Mouse (Mus musculus) E14TG2a.4 (cell line): ENCODE results near the gene Alk.

Source experiments
- H3K27me3 ChIP-seq: 2 replicates; pipeline ENCODE4 v1.6.1; 2014; ENCODE audit warnings: low read length, control low read depth; ENCODE audit not compliant: insufficient read depth
- H3K36me3 ChIP-seq: 2 replicates; pipeline ENCODE4 v1.6.1; 2014; ENCODE audit warnings: low read length, control low read depth; ENCODE audit not compliant: insufficient read depth
- H3K4me1 ChIP-seq: replicated peaks from 2 replicates; pipeline ENCODE4 v1.6.1; 2014; ENCODE audit warnings: low read depth, low read length, control low read depth
- H3K4me3 ChIP-seq: replicated peaks from 2 replicates; pipeline ENCODE4 v1.5.1; 2014; ENCODE audit warnings: mild to moderate bottlenecking, low read length
- H3K9me3 ChIP-seq: 2 replicates; pipeline ENCODE4 v1.6.1; 2014; ENCODE audit warnings: low read length, control low read depth
- CTCF ChIP-seq: conservative IDR thresholded peaks from 2 replicates; pipeline ENCODE4 v1.5.1; 2014; ENCODE audit warnings: low read length
- NANOG ChIP-seq: IDR thresholded peaks from 2 replicates; pipeline ENCODE4 v1.6.1; 2014; ENCODE audit warnings: borderline replicate concordance, low read length, mixed read lengths
- POU5F1 ChIP-seq: IDR thresholded peaks from 2 replicates; pipeline ENCODE4 v1.6.1; 2014; ENCODE audit warnings: low read length, borderline replicate concordance

Gene Alk

DNA sequence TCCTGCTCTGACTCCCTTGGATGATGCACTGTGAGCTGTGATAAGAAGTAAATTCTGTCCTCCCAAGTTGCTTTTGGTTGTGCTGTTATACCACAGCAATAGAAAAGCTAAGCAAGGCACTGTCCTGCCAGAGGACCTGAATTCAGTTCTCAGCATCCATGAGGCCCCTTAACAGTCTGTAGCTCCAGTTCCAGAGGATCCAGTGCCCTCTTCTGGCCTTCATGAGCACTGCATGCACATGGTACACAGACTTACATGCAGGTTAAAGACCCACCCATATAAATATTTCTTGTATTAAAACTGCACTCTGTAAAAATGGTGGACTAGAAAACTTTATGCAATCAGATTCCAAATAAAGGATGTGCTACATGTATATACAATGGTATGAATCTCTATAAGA, 326.1 kb downstream of the Alk start:
- no peak overlapping the region for H3K4me3 ChIP-seq
- no peaks in the 10 kb centered on the region for H3K36me3 ChIP-seq
- no peaks in the 10 kb centered on the region for H3K27me3 ChIP-seq
- no peaks in the 10 kb centered on the region; the same call in 1 of the 2 replicates for H3K9me3 ChIP-seq
- TF ChIP-seq POU5F1 (no peak), CTCF (peak; percentile 47)
- H3K4me1 ChIP-seq: no peaks in the 10 kb centered on the region

DNA sequence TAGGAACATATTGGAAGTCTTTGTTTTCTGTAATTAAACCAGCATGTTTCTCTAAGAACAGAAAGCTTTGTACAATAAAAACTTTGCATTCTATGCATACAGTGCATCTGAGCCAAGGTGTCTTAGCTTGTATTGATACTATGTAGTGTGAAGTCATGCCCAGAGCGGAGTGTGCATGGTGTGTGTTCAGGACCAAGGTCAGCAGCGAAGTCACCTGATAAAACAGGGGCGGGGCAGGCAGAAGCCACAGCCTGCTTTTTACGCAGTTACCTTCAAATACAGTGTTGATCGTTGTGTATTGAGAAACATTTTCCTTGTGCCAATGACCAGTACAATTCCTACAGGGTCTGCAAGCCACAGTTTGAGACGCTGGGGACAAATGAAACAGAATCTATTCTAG, 327.6 kb downstream of the Alk start:
- TF ChIP-seq NANOG (no peak), CTCF (no peak), POU5F1 (no peak)
- H3K9me3 ChIP-seq: no peaks in the 10 kb centered on the region; the same call in 1 of the 2 replicates
- H3K4me3 ChIP-seq: no peak overlapping the region
- no peaks in the 10 kb centered on the region for H3K4me1 ChIP-seq
- H3K27me3 ChIP-seq: no peaks in the 10 kb centered on the region
- H3K36me3 ChIP-seq: no peaks in the 10 kb centered on the region

DNA sequence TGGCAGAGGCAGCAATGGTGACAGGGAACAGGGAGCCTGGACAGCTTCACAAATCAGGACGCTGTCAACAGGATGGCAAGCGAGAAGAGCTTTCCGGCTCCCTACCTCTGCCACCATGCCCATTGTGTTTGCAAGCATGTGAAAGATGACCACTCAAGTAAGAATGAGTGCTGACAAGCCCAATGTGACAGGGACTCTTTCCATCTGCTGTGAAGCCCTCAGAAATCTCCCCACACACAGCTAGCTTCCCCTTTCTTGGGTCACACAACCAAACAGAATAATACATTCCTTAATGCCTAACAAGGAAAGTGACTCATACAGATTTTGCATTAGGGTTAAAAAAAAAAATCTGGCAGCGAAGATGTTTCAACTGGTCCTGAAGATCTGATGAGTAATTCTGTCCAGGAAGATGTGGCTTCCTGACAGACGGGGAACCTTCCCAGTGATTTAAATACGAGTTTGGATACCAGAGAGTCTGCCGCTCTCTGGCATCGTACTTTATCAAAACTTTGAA, 329.0 kb downstream of the Alk start:
- no peak overlapping the region for H3K4me3 ChIP-seq
- no peaks in the 10 kb centered on the region for H3K27me3 ChIP-seq
- no peak for TF ChIP-seq CTCF
- H3K9me3 ChIP-seq: no peaks in the 10 kb centered on the region; the same call in 1 of the 2 replicates
- no peaks in the 10 kb centered on the region for H3K36me3 ChIP-seq
- H3K4me1 ChIP-seq: no peaks in the 10 kb centered on the region

DNA sequence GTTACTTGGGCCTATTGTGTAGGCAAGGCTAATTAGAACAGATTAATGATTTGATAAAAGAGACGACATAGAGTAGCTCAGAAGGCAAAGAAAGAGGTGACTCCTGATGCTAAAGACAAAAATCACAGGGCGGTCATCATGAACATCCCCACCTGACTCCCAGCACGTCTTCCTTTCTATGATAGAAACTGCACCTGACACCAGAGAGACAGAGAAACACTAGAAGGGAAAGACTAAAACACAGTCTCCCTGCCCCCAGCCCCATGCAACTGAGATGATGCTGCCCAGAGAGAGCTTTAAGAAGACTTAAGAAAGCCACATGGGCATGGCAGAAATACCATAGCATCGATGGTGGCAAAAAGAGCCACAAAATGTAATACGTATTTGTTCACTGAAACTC, 330.2 kb downstream of the Alk start:
- TF ChIP-seq CTCF (no peak), NANOG (no peak), POU5F1 (no peak)
- H3K36me3 ChIP-seq: no peaks in the 10 kb centered on the region
- H3K9me3 ChIP-seq: no peaks in the 10 kb centered on the region; the same call in 1 of the 2 replicates
- no peaks in the 10 kb centered on the region for H3K4me1 ChIP-seq
- H3K27me3 ChIP-seq: no peaks in the 10 kb centered on the region
- no peak overlapping the region for H3K4me3 ChIP-seq

DNA sequence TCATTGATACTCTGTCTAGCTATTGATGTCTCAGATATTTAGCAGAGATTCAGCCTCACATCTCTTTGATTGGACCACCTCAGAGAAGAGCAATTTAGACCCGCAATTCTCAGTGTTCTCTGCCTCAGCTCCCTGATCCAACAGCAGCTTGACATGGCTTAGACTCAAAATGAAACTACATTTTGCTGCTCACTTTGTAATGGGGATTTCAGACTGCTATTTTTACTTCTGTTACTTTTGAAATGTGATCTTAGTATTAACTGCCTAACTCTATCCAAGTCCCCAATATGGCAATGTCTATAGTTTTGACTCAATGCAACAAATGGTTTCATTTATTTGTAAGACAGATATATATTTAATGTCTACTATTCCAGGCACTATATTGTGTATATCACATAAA, 332.8 kb downstream of the Alk start:
- H3K4me1 ChIP-seq: no peaks in the 10 kb centered on the region
- no peaks in the 10 kb centered on the region for H3K9me3 ChIP-seq
- no peak overlapping the region for H3K4me3 ChIP-seq
- no peaks in the 10 kb centered on the region for H3K36me3 ChIP-seq
- no peaks in the 10 kb centered on the region for H3K27me3 ChIP-seq
- no peak for TF ChIP-seq CTCF
- TF ChIP-seq POU5F1: no peak
- no peak for TF ChIP-seq NANOG

DNA sequence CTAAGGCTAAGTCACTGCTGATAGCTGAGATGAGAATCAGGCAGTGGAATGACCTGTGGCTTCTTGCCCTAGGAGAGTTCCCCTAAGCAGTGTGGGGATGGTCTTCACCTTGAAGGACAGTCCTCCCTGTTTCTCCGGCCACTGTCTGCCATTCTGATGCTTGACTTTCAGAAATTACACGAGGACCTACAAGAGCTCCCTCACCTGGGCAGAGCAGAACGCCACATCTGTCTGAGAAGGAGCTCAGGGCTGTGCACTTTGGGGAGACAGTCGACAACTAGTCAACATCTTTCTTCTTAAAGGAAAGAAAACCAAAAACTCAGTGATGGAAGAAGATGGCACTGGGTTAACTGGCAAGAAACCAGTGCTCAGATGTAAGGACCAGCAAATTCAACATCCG, 335.9 kb downstream of the Alk start:
- Histone ChIP-seq H3K9me3 (no peaks in the 10 kb centered on the region), H3K4me1 (no peaks in the 10 kb centered on the region)
- TF ChIP-seq NANOG (no peak), POU5F1 (no peak), CTCF (no peak)

DNA sequence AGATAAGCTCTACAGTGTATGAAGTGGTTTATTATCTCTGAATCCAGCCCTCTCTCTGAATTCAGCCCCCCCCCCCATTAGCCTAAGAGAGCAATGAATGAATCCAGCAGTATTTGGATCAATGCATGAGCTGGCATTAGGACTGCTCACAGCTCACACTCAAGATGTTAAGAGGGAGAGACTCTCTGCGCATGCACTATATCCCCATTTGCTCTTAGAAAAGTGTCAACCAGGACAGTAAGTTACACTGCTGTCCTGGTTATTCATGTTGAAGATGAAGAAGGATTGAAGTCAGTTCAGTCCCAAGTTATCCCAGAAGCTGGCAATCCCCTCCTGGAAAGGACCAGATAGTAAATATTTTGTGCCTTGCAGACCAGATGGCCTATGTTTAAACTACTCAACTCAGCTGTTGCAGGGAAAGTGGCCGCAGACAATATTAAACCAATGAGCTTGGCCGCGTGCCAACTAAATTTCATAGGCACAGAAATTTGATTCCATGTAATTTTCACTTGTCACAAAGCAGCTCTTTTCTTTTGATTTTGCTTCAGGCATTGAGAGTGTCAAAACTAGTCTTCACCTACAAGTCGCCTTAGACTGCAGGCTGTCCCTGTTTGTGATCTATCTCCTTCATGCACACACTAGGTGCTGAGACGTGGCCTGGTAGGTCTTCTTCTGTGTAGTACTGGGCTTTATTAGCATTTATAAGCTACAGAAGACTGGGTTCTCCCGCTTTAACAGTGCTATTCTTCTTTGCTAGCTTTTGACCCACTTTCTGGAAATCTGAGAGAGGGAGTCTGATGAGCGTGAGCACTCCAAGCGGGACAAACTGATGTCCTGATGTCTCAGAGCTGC, 339.0 kb downstream of the Alk start:
- TF ChIP-seq POU5F1: no peak
- TF ChIP-seq NANOG: no peak
- TF ChIP-seq CTCF: no peak
- H3K9me3 ChIP-seq: no peaks in the 10 kb centered on the region
- H3K4me1 ChIP-seq: no peaks in the 10 kb centered on the region
- no peak overlapping the region for H3K4me3 ChIP-seq
- no peaks in the 10 kb centered on the region for H3K27me3 ChIP-seq
- no peaks in the 10 kb centered on the region for H3K36me3 ChIP-seq

More for the DNA sequence above, 335.9 kb downstream of the Alk start:
- Histone ChIP-seq H3K4me3 (no peak overlapping the region), H3K27me3 (no peaks in the 10 kb centered on the region), H3K36me3 (no peaks in the 10 kb centered on the region)

DNA sequence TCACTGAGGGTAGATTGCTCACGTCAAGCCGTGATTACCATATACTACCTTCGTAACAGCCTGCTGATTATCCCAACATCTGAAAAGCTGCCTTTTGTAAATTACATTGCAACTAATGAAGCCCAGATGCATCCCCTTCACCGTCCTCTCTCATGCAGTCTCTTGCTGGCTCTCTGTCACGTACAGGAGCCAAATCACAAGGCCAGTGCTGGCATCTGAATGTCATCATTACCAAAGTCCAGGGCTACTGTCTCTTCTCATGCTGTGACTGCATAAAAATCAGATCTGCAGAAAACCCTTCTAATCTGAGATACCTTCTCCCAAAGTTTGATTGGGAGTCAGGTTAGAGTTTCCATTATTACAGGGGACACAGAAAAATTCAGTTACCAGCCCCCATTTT, 351.0 kb downstream of the Alk start:
- no peak for TF ChIP-seq POU5F1
- TF ChIP-seq NANOG: no peak
- no peak for TF ChIP-seq CTCF
- no peaks in the 10 kb centered on the region for H3K9me3 ChIP-seq
- no peaks in the 10 kb centered on the region for H3K27me3 ChIP-seq
- H3K4me3 ChIP-seq: no peak overlapping the region
- no peaks in the 10 kb centered on the region for H3K4me1 ChIP-seq
- no peaks in the 10 kb centered on the region for H3K36me3 ChIP-seq

DNA sequence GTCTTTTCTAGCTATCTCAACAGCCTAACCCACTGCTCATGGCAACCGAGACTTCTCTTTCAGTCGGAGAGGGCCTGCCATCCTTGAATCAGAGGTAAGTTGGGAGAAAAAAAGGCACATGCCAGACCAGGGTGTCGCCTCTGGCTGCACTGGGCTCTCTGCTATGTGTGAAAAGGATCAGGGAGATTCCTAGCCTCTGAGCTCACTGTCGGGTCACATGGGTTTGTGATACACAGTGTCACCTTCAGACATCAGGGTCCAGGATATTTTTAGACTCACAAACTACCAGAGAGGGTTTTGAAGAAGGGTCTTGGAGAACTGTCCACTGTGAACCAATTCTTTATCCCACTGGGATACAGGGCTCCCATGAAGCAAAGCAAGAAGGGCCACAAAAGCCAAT, 352.9 kb downstream of the Alk start:
- TF ChIP-seq POU5F1: no peak
- no peak for TF ChIP-seq CTCF
- TF ChIP-seq NANOG: no peak
- Histone ChIP-seq H3K9me3 (no peaks in the 10 kb centered on the region), H3K4me3 (no peak overlapping the region), H3K36me3 (no peaks in the 10 kb centered on the region), H3K4me1 (no peaks in the 10 kb centered on the region), H3K27me3 (no peaks in the 10 kb centered on the region)
